Mouse (Mus musculus) thymus, adult 2 months (tissue): ENCODE results near the gene Syce1.

Experiments used
- CTCF ChIP-seq: fragments of 200-500 bp; IDR thresholded peaks from 2 replicates; pipeline ENCODE4 v1.5.1; 2012; ENCODE audit warnings: mild to moderate bottlenecking, control low read depth, low read length, moderate library complexity, borderline replicate concordance; ENCODE audit not compliant: control insufficient read depth, poor library complexity, insufficient read depth; ENCODE audit errors: extremely low read depth
- POLR2A ChIP-seq: fragments of 200-500 bp; IDR thresholded peaks from 2 replicates; pipeline ENCODE4 v1.6.1; 2012; ENCODE audit warnings: mild to moderate bottlenecking, low read length, control low read depth, moderate library complexity; ENCODE audit not compliant: control insufficient read depth, poor library complexity, insufficient read depth; ENCODE audit errors: extremely low read depth

DNA sequence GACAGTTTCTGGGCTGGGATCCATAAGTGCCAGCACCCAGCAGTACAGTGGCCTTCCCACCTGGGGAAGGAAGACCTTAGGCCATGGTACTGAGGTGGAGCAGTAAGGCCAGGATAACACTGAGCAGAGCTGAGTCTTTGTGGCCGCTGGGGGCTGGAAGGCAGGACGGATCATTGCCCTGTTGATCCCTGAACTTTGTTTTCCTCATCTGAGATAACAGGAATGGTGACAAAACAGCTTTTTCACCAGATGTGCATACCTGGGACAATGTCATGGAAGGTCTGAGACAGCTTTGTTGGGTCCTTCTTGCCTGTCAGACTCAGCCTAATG is 48.1 kb upstream of the Syce1 start:
- TF ChIP-seq CTCF (no peak), POLR2A (no peak)
